Mouse (Mus musculus) A20 (cell line): Measurements from ENCODE around the gene Tmigd1.

Experiments
- DNase-seq: peaks from one replicate; pipeline ENCODE4 v3.0.0-alpha.2; 2011; ENCODE audit warnings: low read depth, low spot score

Tmigd1 gene

GRCm38 (mm10) chr11:76901579-76902361 is at the start of gene Tmigd1:
Gene Tmigd1, plus strand, starts transcription at chr11:76902159.
- no peak for DNase-seq

- no peak for DNase-seq
Observed at GRCm38 (mm10) chr11:76854475-76855341, 47.3 kb upstream of the Tmigd1 start.

GRCm38 (mm10) chr11:76856601-76857000 is 45.4 kb upstream of the Tmigd1 start:
- DNase-seq: no peak

- DNase-seq: no peak
Observed at GRCm38 (mm10) chr11:76857111-76857510, 44.8 kb upstream of the Tmigd1 start.

- no peak for DNase-seq
Observed at GRCm38 (mm10) chr11:76858781-76859180, 43.2 kb upstream of the Tmigd1 start.

- DNase-seq: no peak
Observed at GRCm38 (mm10) chr11:76859261-76859660, 42.7 kb upstream of the Tmigd1 start.

- no peak for DNase-seq
Observed at GRCm38 (mm10) chr11:76861185-76861584, 40.8 kb upstream of the Tmigd1 start.

GRCm38 (mm10) chr11:76872556-76873234 is 29.3 kb upstream of the Tmigd1 start:
- DNase-seq: no peak

- DNase-seq: no peak
Observed at GRCm38 (mm10) chr11:76873865-76874264, 28.1 kb upstream of the Tmigd1 start.

- DNase-seq: no peak
Observed at GRCm38 (mm10) chr11:76874766-76875165, 27.2 kb upstream of the Tmigd1 start.

GRCm38 (mm10) chr11:76879816-76880215 is 22.1 kb upstream of the Tmigd1 start:
- DNase-seq: no peak

GRCm38 (mm10) chr11:76884451-76884850 is 17.5 kb upstream of the Tmigd1 start:
- no peak for DNase-seq

GRCm38 (mm10) chr11:76889339-76890164 is 12.4 kb upstream of the Tmigd1 start:
- no peak for DNase-seq

GRCm38 (mm10) chr11:76891171-76891570 is 10.8 kb upstream of the Tmigd1 start:
- DNase-seq: no peak

GRCm38 (mm10) chr11:76891738-76892349 is 10.1 kb upstream of the Tmigd1 start:
- DNase-seq: no peak

GRCm38 (mm10) chr11:76892972-76893371 is 9.0 kb upstream of the Tmigd1 start:
- DNase-seq: no peak

GRCm38 (mm10) chr11:76893570-76893969 is 8.4 kb upstream of the Tmigd1 start:
- DNase-seq: no peak

GRCm38 (mm10) chr11:76894240-76894639 is 7.7 kb upstream of the Tmigd1 start:
- peak; percentile 68 for DNase-seq

GRCm38 (mm10) chr11:76896360-76896759 is 5.6 kb upstream of the Tmigd1 start:
- DNase-seq: no peak

GRCm38 (mm10) chr11:76897126-76897525 is 4.8 kb upstream of the Tmigd1 start:
- DNase-seq: no peak

GRCm38 (mm10) chr11:76897871-76898270 is 4.1 kb upstream of the Tmigd1 start:
- DNase-seq: no peak
